Mouse (Mus musculus) brain, embryonic 18.5 days (tissue): Measurements from ENCODE around the gene Pgp.
"Not testable (repeated sequence)": the region's sequence is repeated elsewhere in the genome, so short reads cannot be mapped to it uniquely, and the experiment has no call there.

Experiments
- DNase-seq: peaks from one replicate; pipeline ENCODE4 v3.0.0-alpha.2; 2012; ENCODE audit warnings: low read depth, low spot score

Gene Pgp

GRCm38 (mm10) chr17:24469910-24470602, at the start of gene Pgp, which contains the start of gene E4f1:
Gene Pgp, plus strand, starts transcription at chr17:24470392.
Gene E4f1, minus strand, starts transcription at chr17:24470313.
- DNase-seq, result peak; percentile 97

GRCm38 (mm10) chr17:24423114-24423513, 47.1 kb upstream of the Pgp start:
- no peak for DNase-seq

GRCm38 (mm10) chr17:24424489-24424888, 45.7 kb upstream of the Pgp start:
- no peak for DNase-seq

GRCm38 (mm10) chr17:24425326-24425725, 44.9 kb upstream of the Pgp start:
- DNase-seq, result not testable (repeated sequence)

GRCm38 (mm10) chr17:24425905-24426304, 44.3 kb upstream of the Pgp start:
- no peak for DNase-seq

- DNase-seq, result peak; percentile 70
Measured at GRCm38 (mm10) chr17:24426471-24427169, 43.6 kb upstream of the Pgp start, which contains the start of gene Eci1. Gene Eci1, plus strand, starts transcription at chr17:24426641.

- no peak for DNase-seq
Measured at GRCm38 (mm10) chr17:24427170-24427557, 43.0 kb upstream of the Pgp start.

- DNase-seq, result no peak
Measured at GRCm38 (mm10) chr17:24429201-24429983, 40.8 kb upstream of the Pgp start.

- DNase-seq, result no peak
Measured at GRCm38 (mm10) chr17:24437016-24437415, 33.2 kb upstream of the Pgp start.

- no peak for DNase-seq
Measured at GRCm38 (mm10) chr17:24440377-24440776, 29.8 kb upstream of the Pgp start.

- no peak for DNase-seq
Measured at GRCm38 (mm10) chr17:24441148-24441547, 29.0 kb upstream of the Pgp start.

- DNase-seq, result no peak
Measured at GRCm38 (mm10) chr17:24442107-24442506, 28.1 kb upstream of the Pgp start.

- no peak for DNase-seq
Measured at GRCm38 (mm10) chr17:24442632-24443155, 27.5 kb upstream of the Pgp start, which contains the start of gene Dnase1l2. Gene Dnase1l2, minus strand, starts transcription at chr17:24443105.

- DNase-seq, result no peak
Measured at GRCm38 (mm10) chr17:24443409-24443808, 26.8 kb upstream of the Pgp start.

- DNase-seq, result no peak
Measured at GRCm38 (mm10) chr17:24446590-24446989, 23.6 kb upstream of the Pgp start.

GRCm38 (mm10) chr17:24449507-24449906, 20.7 kb upstream of the Pgp start:
- no peak for DNase-seq

GRCm38 (mm10) chr17:24451220-24451619, 19.0 kb upstream of the Pgp start:
- no peak for DNase-seq

GRCm38 (mm10) chr17:24453372-24453771, 16.8 kb upstream of the Pgp start:
- no peak for DNase-seq

GRCm38 (mm10) chr17:24454218-24454755, 15.9 kb upstream of the Pgp start:
- DNase-seq, result no peak

- peak; percentile 97 for DNase-seq
Measured at GRCm38 (mm10) chr17:24454756-24455522, 15.3 kb upstream of the Pgp start.
